Mouse (Mus musculus) hindbrain, embryonic 11.5 days (tissue): ENCODE measurements around the gene Pdlim7. TPM values are rescaled to one million over a fixed set of nuclear protein-coding genes. Genes with fewer than 3 reads are reported as not detected.

Experiments used
- ATAC-seq: fragments of 200-750 bp; cut with Nextera tagmentation; 2 replicates; pipeline ENCODE4 v1.8.0; 2017; ENCODE audit warnings: mild to moderate bottlenecking, moderate TSS enrichment, moderate library complexity; ENCODE audit not compliant: low FRiP score
- DNase-seq: peaks from one replicate; pipeline ENCODE4 v3.0.0-alpha.2; 2015; ENCODE audit warnings: low spot score
- H3K27ac ChIP-seq: fragments of 300-500 bp; sonication (generic); 2 replicates; pipeline ENCODE4 v1.5.1; 2014; ENCODE audit warnings: mild to moderate bottlenecking, low read depth, low read length
- H3K27me3 ChIP-seq: fragments of 300-500 bp; sonication (generic); 2 replicates; pipeline ENCODE4 v1.6.1; 2014; ENCODE audit warnings: mild to moderate bottlenecking, low read length, moderate library complexity, mixed read lengths; ENCODE audit not compliant: control insufficient read depth, insufficient read depth
- H3K36me3 ChIP-seq: fragments of 300-500 bp; sonication (generic); 2 replicates; pipeline ENCODE4 v1.6.1; 2014; ENCODE audit warnings: mild to moderate bottlenecking, low read length, moderate library complexity, mixed read lengths; ENCODE audit not compliant: control insufficient read depth, insufficient read depth
- H3K4me1 ChIP-seq: fragments of 300-500 bp; sonication (generic); replicated peaks from 2 replicates; pipeline ENCODE4 v1.6.1; 2014; ENCODE audit warnings: low read length, mixed read lengths; ENCODE audit not compliant: control insufficient read depth, insufficient read depth
- H3K4me2 ChIP-seq: fragments of 300-500 bp; sonication (generic); replicated peaks from 2 replicates; pipeline ENCODE4 v1.6.1; 2014; ENCODE audit warnings: mild to moderate bottlenecking, low read depth, low read length
- H3K4me3 ChIP-seq: fragments of 300-500 bp; sonication (generic); 2 replicates; pipeline ENCODE4 v1.5.1; 2014; ENCODE audit warnings: low read depth, low read length
- H3K9ac ChIP-seq: fragments of 300-500 bp; sonication (generic); 2 replicates; pipeline ENCODE4 v1.6.1; 2014; ENCODE audit warnings: low read depth, low read length
- H3K9me3 ChIP-seq: fragments of 300-500 bp; sonication (generic); 2 replicates; pipeline ENCODE4 v1.6.1; 2016; ENCODE audit warnings: low read length; ENCODE audit not compliant: control insufficient read depth
- WGBS: fragments of 180-500 bp; shearing (Covaris S2); extraction: QIAGEN DNeasy Blood & Tissue Kit; methylation state at CpG from one replicate; pipeline ENCODE4 v1.1.7; 2014; 5-methylcytosine and 5-hydroxymethylcytosine counted together
- polyA plus RNA-seq: library from polyadenylated mRNA; unstranded; fragments of >200 nt; fragmentation: Nextera tagmentation; extraction: Ambion mirVana; gene quantifications from 2 replicates; pipeline ENCODE4 v1.2.1, GENCODE M21; 2014

Pdlim7 gene
- polyA plus RNA-seq, 1 experiment from 2014 or later: 152 TPM

- peaks cover 35% of the 10 kb centered on the region for H3K36me3 ChIP-seq
- H3K4me1 ChIP-seq: peaks cover 30% of the 10 kb centered on the region
These were observed 36.0 kb downstream of the Pdlim7 start for GRCm38 (mm10) chr13:55477492-55477891.

GRCm38 (mm10) chr13:55476256-55476655 is 37.2 kb downstream of the Pdlim7 start:
- DNase-seq: no peak
- Histone ChIP-seq H3K4me3 (no peak overlapping the region), H3K27ac (no peak overlapping the region), H3K4me1 (peaks cover 30% of the 10 kb centered on the region), H3K9ac (no peak overlapping the region), H3K4me2 (no peak overlapping the region), H3K27me3 (0 out of 2 replicates have a peak, but pooled peaks cover 3% of the 10 kb centered on the region), H3K36me3 (peaks cover 30% of the 10 kb centered on the region), H3K9me3 (no peaks in the 10 kb centered on the region)
- ATAC-seq: no peak
- 94% methylated on average over 8 of the region's 8 CpGs for WGBS

More at GRCm38 (mm10) chr13:55477492-55477891, 36.0 kb downstream of the Pdlim7 start:
- DNase-seq: no peak
- Histone ChIP-seq H3K4me2 (no peak overlapping the region), H3K9me3 (no peaks in the 10 kb centered on the region), H3K9ac (no peak overlapping the region), H3K27me3 (0 out of 2 replicates have a peak, but pooled peaks cover 3% of the 10 kb centered on the region), H3K27ac (no peak overlapping the region), H3K4me3 (no peak overlapping the region)
- 78% methylated on average over 16 of the region's 16 CpGs for WGBS
- ATAC-seq: no peak

- Histone ChIP-seq H3K9ac (no peak overlapping the region), H3K27ac (no peak overlapping the region)
These were observed 37.7 kb downstream of the Pdlim7 start for GRCm38 (mm10) chr13:55475750-55476149.

GRCm38 (mm10) chr13:55474621-55475069 is 38.8 kb downstream of the Pdlim7 start:
- DNase-seq (peak; percentile 88), ATAC-seq (peak; percentile 5; the same call in 1 of the 2 replicates)
- Histone ChIP-seq H3K27me3 (0 out of 2 replicates have a peak, but pooled peaks cover 3% of the 10 kb centered on the region), H3K27ac (peak overlapping the region; percentile 4; the same call in 1 of the 2 replicates), H3K36me3 (peaks cover 20% of the 10 kb centered on the region), H3K4me3 (no peak overlapping the region), H3K9me3 (no peaks in the 10 kb centered on the region), H3K4me2 (no peak overlapping the region), H3K9ac (no peak overlapping the region), H3K4me1 (peaks cover 42% of the 10 kb centered on the region)
- 32% methylated on average over 5 of the region's 5 CpGs for WGBS

More at GRCm38 (mm10) chr13:55475750-55476149, 37.7 kb downstream of the Pdlim7 start:
- ATAC-seq: no peak
- Histone ChIP-seq H3K27me3 (0 out of 2 replicates have a peak, but pooled peaks cover 3% of the 10 kb centered on the region), H3K4me2 (no peak overlapping the region), H3K4me1 (peaks cover 34% of the 10 kb centered on the region), H3K36me3 (peaks cover 25% of the 10 kb centered on the region), H3K9me3 (no peaks in the 10 kb centered on the region), H3K4me3 (no peak overlapping the region)
- 87% methylated on average over 5 of the region's 5 CpGs for WGBS
- DNase-seq: no peak

GRCm38 (mm10) chr13:55473961-55474360 is 39.5 kb downstream of the Pdlim7 start:
- no peak for DNase-seq
- no peak for ATAC-seq
- peaks cover 13% of the 10 kb centered on the region for H3K36me3 ChIP-seq
- WGBS: 63% methylated on average over 11 of the region's 11 CpGs
- no peaks in the 10 kb centered on the region for H3K9me3 ChIP-seq
- no peak overlapping the region for H3K4me2 ChIP-seq
- H3K9ac ChIP-seq: 0 out of 2 replicates have a peak overlapping the region, but pooled peaks have one; percentile 19
- H3K4me1 ChIP-seq: peaks cover 44% of the 10 kb centered on the region
- 0 out of 2 replicates have a peak, but pooled peaks cover 3% of the 10 kb centered on the region for H3K27me3 ChIP-seq
- no peak overlapping the region for H3K4me3 ChIP-seq
- peak overlapping the region; percentile 53 for H3K27ac ChIP-seq

GRCm38 (mm10) chr13:55473076-55473831 is 40.2 kb downstream of the Pdlim7 start:
- H3K4me1 ChIP-seq: peaks cover 42% of the 10 kb centered on the region
- peak overlapping the region; percentile 83 for H3K9ac ChIP-seq
- 0 out of 2 replicates have a peak, but pooled peaks cover 3% of the 10 kb centered on the region for H3K27me3 ChIP-seq
- ATAC-seq (no peak), DNase-seq (peak; percentile 67)
- H3K36me3 ChIP-seq: peaks cover 13% of the 10 kb centered on the region
- H3K27ac ChIP-seq: peak overlapping the region; percentile 89
- H3K9me3 ChIP-seq: no peaks in the 10 kb centered on the region
- WGBS: 18% methylated on average over 18 of the region's 18 CpGs
- peak overlapping the region; percentile 99 for H3K4me2 ChIP-seq
- H3K4me3 ChIP-seq: peak overlapping the region; percentile 49

GRCm38 (mm10) chr13:55472132-55473022 is 41.1 kb downstream of the Pdlim7 start:
- H3K4me3 ChIP-seq: peak overlapping the region; percentile 49
- ATAC-seq (peak; percentile 48), DNase-seq (peak; percentile 82)
- H3K4me2 ChIP-seq: peak overlapping the region; percentile 99
- H3K4me1 ChIP-seq: peaks cover 42% of the 10 kb centered on the region
- H3K27ac ChIP-seq: peak overlapping the region; percentile 89
- whole genome bisulfite sequencing: under 1% methylated on average over 82 of the region's 103 CpGs
- H3K27me3 ChIP-seq: 0 out of 2 replicates have a peak, but pooled peaks cover 3% of the 10 kb centered on the region
- H3K9ac ChIP-seq: peak overlapping the region; percentile 83
- H3K36me3 ChIP-seq: peaks cover 13% of the 10 kb centered on the region
- no peaks in the 10 kb centered on the region for H3K9me3 ChIP-seq

GRCm38 (mm10) chr13:55471819-55472131 is 41.7 kb downstream of the Pdlim7 start:
- Histone ChIP-seq H3K9ac (peak overlapping the region; percentile 83), H3K9me3 (no peaks in the 10 kb centered on the region), H3K4me3 (peak overlapping the region; percentile 49), H3K4me2 (peak overlapping the region; percentile 99), H3K27me3 (peaks cover 4% of the 10 kb centered on the region; the same call in 1 of the 2 replicates), H3K27ac (peak overlapping the region; percentile 89), H3K4me1 (peaks cover 42% of the 10 kb centered on the region), H3K36me3 (peaks cover 10% of the 10 kb centered on the region)
- WGBS: 0% methylated on average over 28 of the region's 31 CpGs
- ATAC-seq: peak; percentile 53
- DNase-seq: no peak
